Mouse (Mus musculus) urinary bladder, adult 18-20 months (tissue): ENCODE results near the gene Alox5.

ENCODE experiments used
- DNase-seq, 2 experiments: peaks; one replicate each; pipeline ENCODE4 v3.0.0; 2022; ENCODE audit warnings: low spot score in 2 of 2, mixed read lengths in 2 of 2

The Alox5 gene

DNA sequence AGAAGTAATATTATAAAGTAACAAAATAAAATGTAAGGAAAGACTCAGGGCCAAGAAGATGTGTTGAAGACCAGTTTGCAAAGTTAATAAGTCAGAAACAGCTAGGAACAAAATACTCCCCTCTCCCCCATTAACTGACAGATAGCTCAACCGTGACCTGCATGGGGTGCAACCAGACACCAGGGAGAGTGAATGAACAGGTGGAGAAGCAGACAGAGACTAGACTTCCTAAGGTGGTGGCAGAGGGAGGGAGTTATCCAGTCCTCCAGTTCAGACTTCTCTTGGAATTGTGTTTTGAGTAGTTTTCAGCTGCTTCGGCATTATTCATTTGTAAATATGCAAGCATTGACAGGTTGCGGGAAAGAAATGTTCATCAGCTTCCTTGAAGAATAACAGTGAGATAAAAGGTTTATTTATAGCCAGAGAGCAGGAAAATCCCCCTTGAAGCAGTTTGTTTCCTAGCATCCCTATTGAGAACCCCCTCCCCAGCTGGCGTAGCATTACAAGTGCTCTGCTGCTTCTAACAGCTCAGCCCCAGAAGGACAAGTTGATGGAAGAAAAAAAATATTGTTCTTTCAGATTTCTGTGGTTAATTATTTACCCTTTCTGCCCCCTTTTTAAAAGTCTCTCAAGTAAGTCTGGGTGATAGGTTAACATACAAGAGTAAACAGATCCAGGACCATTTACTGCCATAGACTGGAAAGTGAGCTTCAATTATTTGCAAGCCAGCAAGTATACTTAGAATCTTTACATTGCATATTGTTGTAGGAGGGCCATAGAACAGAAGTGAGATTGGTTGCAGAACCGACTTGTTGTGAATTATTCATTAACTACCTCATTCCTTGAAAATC lies 75.6 kb downstream of the Alox5 start:
- DNase-seq, result no peak

DNA sequence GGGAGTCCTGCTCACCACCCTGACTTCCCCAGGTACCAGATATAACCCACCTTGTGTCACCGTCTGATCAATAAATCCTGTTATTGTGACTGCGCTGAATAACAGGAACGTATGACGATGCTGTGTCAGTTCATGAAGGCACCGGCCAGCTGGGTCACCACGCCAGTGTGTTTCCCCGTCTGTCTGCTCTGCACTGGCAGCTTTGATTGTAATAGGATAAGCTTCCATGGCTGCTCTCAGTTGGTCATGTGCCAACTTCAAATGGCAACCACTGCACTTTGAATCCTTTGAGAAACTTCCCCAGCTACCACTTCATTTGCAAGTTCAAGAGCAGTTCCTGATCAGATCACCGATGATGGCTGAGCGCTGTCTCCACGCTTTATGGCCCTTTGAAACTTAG lies 77.4 kb downstream of the Alox5 start:
- DNase-seq, result no peak

DNA sequence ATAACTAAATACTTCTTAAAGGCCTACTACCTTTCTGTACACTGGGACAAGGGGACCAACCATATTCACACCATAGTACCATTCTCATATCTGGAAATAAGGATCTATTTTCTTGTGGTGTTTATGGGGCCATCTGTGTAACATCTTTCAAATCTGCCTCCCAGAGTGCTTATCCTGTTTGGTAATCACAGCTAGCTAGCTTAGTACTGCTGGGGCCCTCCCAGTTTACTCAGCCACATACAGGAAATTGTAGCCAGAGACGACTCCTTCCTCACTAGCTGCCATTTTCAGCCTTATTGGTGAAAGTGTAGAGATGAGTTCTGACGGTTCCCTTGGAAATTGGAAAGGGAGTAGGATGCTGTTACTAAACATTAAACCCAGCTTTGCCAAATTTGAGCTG lies 79.4 kb downstream of the Alox5 start:
- no peak for DNase-seq

DNA sequence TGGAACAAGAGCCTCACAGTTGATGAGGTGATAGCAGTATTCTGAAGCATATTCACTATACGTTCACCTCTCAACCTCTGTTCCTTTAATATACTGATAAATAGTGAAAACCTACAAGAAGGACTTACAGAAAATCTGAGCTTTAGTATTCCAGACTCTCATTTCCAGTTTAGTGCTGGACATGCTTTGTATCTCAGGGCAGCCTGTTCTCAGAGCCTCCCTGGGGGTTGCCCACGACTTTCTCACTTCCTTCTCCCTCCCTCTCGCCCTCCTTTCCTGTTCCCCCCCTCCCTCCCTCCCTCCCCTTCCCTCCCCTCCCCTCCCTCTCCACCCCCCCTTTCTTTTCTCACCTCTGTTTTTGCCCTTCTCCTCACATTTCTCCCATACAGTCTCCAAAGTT lies 80.8 kb downstream of the Alox5 start:
- DNase-seq, result no peak

DNA sequence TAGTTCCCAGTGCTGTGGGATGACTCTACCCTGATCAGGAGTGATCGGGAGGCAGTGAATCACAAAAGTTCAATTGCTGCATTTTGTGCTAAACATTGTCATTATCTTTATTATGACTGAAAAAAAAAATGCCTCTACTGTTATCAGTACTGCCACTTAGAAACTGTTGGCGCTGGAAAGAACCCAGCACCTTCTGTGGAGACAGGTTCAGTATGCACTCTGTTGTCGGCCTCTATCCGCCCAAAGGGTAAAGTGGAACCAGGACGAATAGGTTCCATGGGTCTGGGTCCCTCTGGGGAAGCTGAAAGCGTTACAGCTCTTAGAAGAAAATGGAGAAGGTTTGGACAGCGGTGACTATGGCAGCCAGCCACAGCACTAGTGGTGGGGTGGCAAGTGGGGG lies 82.1 kb downstream of the Alox5 start:
- no peak for DNase-seq

DNA sequence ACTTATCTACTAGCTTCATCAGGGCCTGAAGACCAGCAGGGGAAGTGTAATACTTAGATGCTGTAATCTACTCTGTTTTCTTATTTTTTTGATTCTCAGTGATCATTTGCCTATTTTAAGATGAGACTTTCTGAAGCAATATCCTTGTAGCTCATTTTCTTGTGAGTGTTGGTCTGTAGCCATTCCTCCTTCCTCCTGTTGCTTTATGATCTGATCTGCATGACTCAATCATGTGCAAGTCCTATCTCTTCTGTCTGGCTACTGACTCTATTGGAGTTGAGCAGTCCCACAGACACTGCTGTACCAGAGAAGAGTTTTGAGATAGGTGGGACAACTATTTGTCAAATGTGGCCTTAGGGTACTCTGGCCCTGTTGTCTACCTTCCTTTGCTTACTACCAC lies 86.4 kb downstream of the Alox5 start:
- DNase-seq, result no peak

DNA sequence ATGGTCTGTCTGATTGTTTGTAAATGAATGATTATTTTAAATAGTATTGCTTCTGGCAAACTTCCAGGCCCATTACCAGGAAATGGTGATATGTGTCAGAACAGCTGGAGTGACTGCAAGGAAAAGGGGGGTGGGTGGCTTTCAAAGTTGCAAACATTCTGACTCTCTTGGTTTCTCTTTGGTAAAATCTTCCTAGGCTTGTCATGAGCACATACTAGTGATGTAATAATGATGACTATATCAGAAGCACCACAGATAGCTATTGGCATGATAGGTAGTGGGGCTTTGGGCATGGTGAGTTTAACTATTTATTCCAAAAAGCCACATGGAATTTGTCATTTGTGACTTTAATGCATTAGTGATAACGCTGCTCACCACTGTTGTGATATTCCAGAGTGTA lies 86.8 kb downstream of the Alox5 start:
- DNase-seq, result no peak

DNA sequence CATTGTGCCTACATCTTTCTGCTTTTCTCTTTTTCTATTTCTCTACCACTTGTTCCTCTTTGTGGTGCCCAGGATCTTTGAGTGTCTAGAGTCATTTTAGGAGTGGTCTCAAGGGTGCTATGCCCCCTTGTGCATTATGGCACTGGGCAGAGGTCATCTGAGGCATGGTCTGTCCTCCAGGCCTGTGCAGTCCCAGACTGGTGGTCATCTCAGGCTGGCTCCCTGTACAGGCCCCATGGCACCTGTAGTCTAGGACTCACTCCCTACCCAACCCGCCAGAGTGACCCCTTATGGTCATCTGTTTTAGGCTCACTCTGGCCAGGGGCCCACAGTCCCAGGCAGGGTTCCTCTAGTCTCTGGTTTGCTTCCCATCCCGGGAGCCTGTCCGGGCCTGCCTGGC lies 89.5 kb downstream of the Alox5 start:
- DNase-seq, result no peak

DNA sequence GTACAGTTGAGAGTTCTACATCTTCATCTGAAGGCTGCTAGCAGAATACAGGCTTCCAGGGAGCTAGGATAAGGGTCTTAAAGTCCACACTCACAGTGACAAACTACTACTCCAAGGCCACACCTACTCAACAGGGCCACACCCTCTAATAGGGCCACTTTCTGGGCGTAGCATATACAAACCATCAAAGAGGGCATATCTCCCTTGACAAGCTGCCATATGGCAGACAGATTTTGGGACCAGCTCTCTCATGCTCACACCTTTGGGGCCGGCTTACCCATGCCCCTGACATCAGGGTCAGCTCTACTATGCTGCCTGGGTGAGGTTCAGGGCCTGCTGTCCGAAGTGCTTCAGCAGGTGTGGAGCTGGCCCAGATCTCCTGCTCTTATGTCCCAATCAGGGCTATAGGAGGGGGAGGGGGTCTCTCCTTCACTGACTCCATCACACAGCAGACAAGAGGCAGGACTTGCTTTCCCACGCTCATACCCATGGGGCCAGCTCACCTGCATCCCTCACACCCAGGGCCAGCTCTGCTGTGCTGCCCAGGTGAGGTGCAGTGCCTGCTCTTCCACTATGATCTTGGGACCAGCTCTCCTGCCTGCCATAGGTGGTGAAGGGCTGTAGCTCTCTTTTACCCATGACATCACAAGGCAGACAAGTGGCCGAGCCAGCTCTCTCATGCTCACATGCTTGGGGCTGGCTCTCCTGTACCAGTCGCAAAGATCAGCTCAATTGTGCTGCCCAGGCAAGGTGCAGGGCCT lies 90.6 kb downstream of the Alox5 start:
- DNase-seq, result no peak

DNA sequence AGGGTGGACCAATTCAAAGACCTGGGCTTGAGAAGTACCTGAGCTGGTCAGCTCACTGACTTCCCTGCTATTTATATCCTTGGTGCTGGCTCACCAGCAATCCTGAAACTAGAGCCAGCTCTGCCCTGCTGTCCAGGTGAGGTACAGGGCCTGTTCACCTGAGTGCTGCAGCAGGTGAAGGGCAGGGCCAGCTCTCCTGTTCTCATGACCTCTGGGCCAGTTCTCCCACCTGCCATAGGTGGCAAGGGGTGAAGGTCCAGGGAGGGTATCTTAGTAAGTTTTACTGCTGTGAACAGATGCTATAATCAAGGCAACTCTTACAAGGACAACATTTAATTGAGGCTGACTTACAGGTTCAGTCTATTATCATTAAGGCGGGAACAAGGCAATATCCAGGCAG lies 91.2 kb downstream of the Alox5 start:
- DNase-seq, result no peak

DNA sequence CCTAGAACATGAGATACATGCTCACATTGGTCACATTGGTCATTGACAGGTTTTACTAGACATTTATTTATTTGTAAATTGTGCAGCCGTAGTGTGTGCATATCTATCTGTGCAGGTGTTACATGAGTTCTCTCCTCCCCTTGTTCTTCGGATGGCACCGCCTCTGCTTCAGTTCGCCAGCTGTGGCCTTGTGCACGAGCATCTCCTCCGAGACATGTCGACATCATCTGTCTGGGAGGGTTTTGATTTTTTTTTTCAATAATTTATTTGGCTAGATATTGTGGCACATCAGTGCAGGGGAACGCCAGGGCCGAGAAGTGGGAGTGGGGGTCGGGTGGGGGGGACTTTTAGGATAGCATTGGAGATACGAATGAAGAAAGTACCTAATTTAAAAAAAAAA lies 93.0 kb downstream of the Alox5 start:
- no peak for DNase-seq

DNA sequence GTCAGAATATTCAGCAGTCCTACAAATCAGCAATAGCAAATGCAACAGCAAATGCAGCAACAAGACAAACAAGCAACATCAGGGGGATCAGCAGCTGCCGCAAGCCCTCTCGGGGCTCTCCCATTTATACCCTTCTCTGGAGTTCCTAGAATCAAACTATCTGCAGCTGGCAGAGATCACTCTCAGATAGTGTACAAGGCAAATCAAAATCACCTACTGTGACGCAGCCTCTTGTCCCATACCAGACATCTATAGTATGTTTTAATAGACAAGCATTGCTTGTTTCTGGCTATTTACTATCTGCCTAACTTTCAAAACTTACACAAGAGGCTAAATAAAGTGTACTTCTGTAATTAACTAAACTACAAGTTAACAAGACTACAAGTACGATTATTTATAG lies 99.0 kb downstream of the Alox5 start:
- no peak for DNase-seq

DNA sequence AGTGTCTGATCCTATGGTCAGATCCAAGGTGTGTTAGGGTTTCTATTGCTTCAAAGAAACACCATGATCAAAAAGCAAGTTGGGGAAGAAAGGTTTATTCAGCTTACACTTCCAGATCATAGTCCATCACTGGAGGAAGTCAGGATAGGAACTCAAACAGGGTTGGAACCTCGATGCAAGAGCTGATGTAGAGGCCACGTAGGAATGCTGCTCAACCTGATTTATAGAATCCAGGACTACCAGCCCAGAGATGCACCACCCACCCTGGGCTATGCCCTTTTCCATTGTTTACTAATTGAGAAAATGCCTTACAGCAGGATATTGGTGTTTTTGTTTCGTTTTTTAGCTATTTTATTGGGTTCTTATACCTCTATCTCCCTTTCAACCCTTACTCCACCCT lies 99.5 kb downstream of the Alox5 start:
- no peak for DNase-seq
